In the genomic region with DNA sequence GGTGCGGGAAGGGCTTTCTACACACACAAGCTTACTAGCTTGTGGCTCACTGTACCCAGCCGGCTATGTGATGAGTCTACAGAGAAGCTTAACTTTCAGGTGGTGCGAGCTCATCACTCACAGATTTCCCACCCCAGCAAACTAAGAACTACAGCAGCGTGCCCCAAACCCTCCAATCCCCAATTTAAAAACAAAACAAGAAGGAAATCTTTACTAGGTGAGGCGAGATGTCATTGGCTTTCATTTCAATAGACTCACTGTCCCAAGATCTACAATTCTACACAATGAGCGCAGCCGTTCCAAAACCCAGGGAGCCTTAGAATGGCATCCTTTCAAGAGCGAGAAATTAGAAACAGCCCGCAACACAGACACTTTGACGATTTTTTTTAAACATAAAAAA, we compare ENCODE assay signal across 7 mouse cellular contexts. TPM values are rescaled to one million over a fixed set of nuclear protein-coding genes. Genes with fewer than 3 reads are reported as not detected.
DNase-seq lines count a peak whose midpoint lies in the region; ATAC-seq and TF ChIP-seq lines count a peak whose summit lies in the region.

No protein-coding gene starts in this region.

- H3K4me2 ChIP-seq in forebrain, embryonic 14.5 days (ENCODE audit: low read length): peak overlapping the region; percentile 91
- peak overlapping the region; percentile 98 for H3K4me2 ChIP-seq in limb, embryonic 12.5 days
- peak overlapping the region; percentile 94 for H3K4me2 ChIP-seq in stomach, embryonic 15.5 days

- intact Hi-C loops in gastrocnemius, postnatal 14 days (cut with DNase I; ENCODE audit: low total_unique reads): loop anchor here (10.0 kb wide), 1 partner anchor 173 kb away; no protein-coding TSS in a partner anchor

- peak overlapping the region; percentile 5; the same call in 1 of the 2 replicates for H3K27ac ChIP-seq in spleen, adult 2 months (ENCODE audit: insufficient read depth, low read length)
- no peak overlapping the region for H3K27ac ChIP-seq in forebrain, embryonic 14.5 days (ENCODE audit: low read depth, low read length)
- H3K27ac ChIP-seq in limb, embryonic 12.5 days: no peak overlapping the region
- H3K27ac ChIP-seq in stomach, embryonic 15.5 days: no peak overlapping the region

- peaks cover 5% of the 10 kb centered on the region; the same call in 1 of the 2 replicates for H3K4me1 ChIP-seq in spleen, adult 2 months (ENCODE audit: control insufficient read depth, insufficient read depth, insufficient read length)
- H3K4me1 ChIP-seq in forebrain, embryonic 14.5 days (ENCODE audit: control insufficient read depth, insufficient read depth, low read length): no peaks in the 10 kb centered on the region; the same call in 1 of the 2 replicates
- peaks cover 15% of the 10 kb centered on the region for H3K4me1 ChIP-seq in limb, embryonic 12.5 days (replicated peaks)
- peaks cover 11% of the 10 kb centered on the region; the same call in 1 of the 2 replicates for H3K4me1 ChIP-seq in stomach, embryonic 15.5 days

- H3K9ac ChIP-seq in forebrain, embryonic 14.5 days (ENCODE audit: low read length): no peak overlapping the region
- H3K9ac ChIP-seq in limb, embryonic 12.5 days (replicated peaks): no peak overlapping the region
- no peak overlapping the region for H3K9ac ChIP-seq in stomach, embryonic 15.5 days

- ATAC-seq in forebrain, embryonic 14.5 days: no peak
- ATAC-seq in limb, embryonic 12.5 days (ENCODE audit: insufficient number of reproducible peaks, insufficient read depth, low FRiP score, low TSS enrichment, low read depth): no peak
- ATAC-seq in stomach, embryonic 15.5 days (ENCODE audit: insufficient read depth, low FRiP score, low read depth): no peak
- ATAC-seq in monocyte, adult 5-6 weeks (replicated peaks; ENCODE audit: insufficient number of reproducible peaks, low FRiP score, low TSS enrichment, poor library complexity, severe bottlenecking): no peak

- no peak for TF ChIP-seq CTCF in spleen, adult 2 months (IDR thresholded peaks at IDR 0.05; ENCODE audit: extremely low read depth, insufficient read depth, insufficient read length, insufficient replicate concordance)

- DNase-seq in spleen, adult 2 months (ENCODE audit: low read depth in 1 of 2, low spot score in 2 of 2): no peak
- no peak for DNase-seq in spleen, postnatal 36 days (ENCODE audit: low spot score in 2 of 2)
- DNase-seq in forebrain, embryonic 14.5 days (ENCODE audit: low spot score): no peak
- DNase-seq in gastrocnemius, postnatal 14 days: no peak

- peak overlapping the region; percentile 86 for H3K4me3 ChIP-seq in spleen, adult 2 months (ENCODE audit: extremely low read depth, insufficient read depth, insufficient read length)
- peak overlapping the region; percentile 69; the same call in 1 of the 2 replicates for H3K4me3 ChIP-seq in forebrain, embryonic 14.5 days (ENCODE audit: low read depth, low read length)
- H3K4me3 ChIP-seq in limb, embryonic 12.5 days (replicated peaks): peak overlapping the region; percentile 76
- peak overlapping the region; percentile 86 for H3K4me3 ChIP-seq in stomach, embryonic 15.5 days (replicated peaks)

- no peaks in the 10 kb centered on the region for H3K36me3 ChIP-seq in spleen, adult 2 months (ENCODE audit: control insufficient read depth, insufficient read depth, low read length)
- no peaks in the 10 kb centered on the region for H3K36me3 ChIP-seq in forebrain, embryonic 14.5 days (ENCODE audit: control insufficient read depth, insufficient read depth, low read length)
- no peaks in the 10 kb centered on the region for H3K36me3 ChIP-seq in limb, embryonic 12.5 days
- H3K36me3 ChIP-seq in stomach, embryonic 15.5 days: no peaks in the 10 kb centered on the region

- 13% methylated on average over 10 of the region's 10 CpGs for WGBS in spleen, adult 2 months
- 11% methylated on average over 10 of the region's 10 CpGs for WGBS in forebrain, embryonic 14.5 days
- 18% methylated on average over 10 of the region's 10 CpGs for WGBS in limb, embryonic 12.5 days
- 23% methylated on average over 10 of the region's 10 CpGs for WGBS in stomach, embryonic 15.5 days

- no peaks in the 10 kb centered on the region for H3K9me3 ChIP-seq in forebrain, embryonic 14.5 days (replicated peaks; ENCODE audit: control insufficient read depth, low read length)
- H3K9me3 ChIP-seq in limb, embryonic 12.5 days: no peaks in the 10 kb centered on the region
- H3K9me3 ChIP-seq in stomach, embryonic 15.5 days: no peaks in the 10 kb centered on the region

- no peaks in the 10 kb centered on the region for H3K27me3 ChIP-seq in spleen, adult 2 months (ENCODE audit: control insufficient read depth, insufficient read depth, low read length)
- H3K27me3 ChIP-seq in forebrain, embryonic 14.5 days (replicated peaks; ENCODE audit: control insufficient read depth, insufficient read depth, low read length): peaks cover 6% of the 10 kb centered on the region; the same call in 1 of the 2 replicates
- H3K27me3 ChIP-seq in limb, embryonic 12.5 days: peaks cover 6% of the 10 kb centered on the region; the same call in 1 of the 2 replicates
- no peaks in the 10 kb centered on the region for H3K27me3 ChIP-seq in stomach, embryonic 15.5 days (replicated peaks)

- TF ChIP-seq POLR2A in spleen, adult 2 months (IDR thresholded peaks at IDR 0.05; ENCODE audit: low read depth, low read length): no peak

RNA-seq across cellular contexts. Expression of a gene that starts 7.0 kb away (rescaled TPM):
- 5.1 and 5.6 TPM in 2 replicates for polyA plus RNA-seq in spleen, adult 2 months (2012; rRNA removed)
- polyA plus RNA-seq in forebrain, embryonic 14.5 days (2014; fragmentation: Nextera tagmentation; extraction: Ambion mirVana): 11.4 and 14.3 TPM in 2 replicates
- 11.1 and 14.7 TPM in 2 replicates for polyA plus RNA-seq in limb, embryonic 12.5 days (2016; fragmentation: Nextera tagmentation; extraction: Ambion mirVana)
- polyA plus RNA-seq in stomach, embryonic 15.5 days (2015; fragmentation: Nextera tagmentation; extraction: Ambion mirVana): 42.3 and 45.5 TPM in 2 replicates
- 50.3 to 74.9 TPM (median 55.6 TPM) in 3 replicates for total RNA-seq in monocyte, adult 5-6 weeks (2017)
- 10 to 100 TPM; 10.6 to 11.3 TPM for total RNA-seq in gastrocnemius, postnatal 14 days (2021)
